Mouse (Mus musculus) bone marrow macrophage, adult 2 months (primary cell): ENCODE data around the gene Slc5a2.

Experiments
- CTCF ChIP-seq: IDR thresholded peaks from 2 replicates; pipeline ENCODE4 v1.5.1; 2012; ENCODE audit warnings: low read depth, mild to moderate bottlenecking, low read length, moderate library complexity
- POLR2A ChIP-seq: IDR thresholded peaks from 2 replicates; pipeline ENCODE4 v1.6.1; 2012; ENCODE audit warnings: mild to moderate bottlenecking, low read depth, low read length, borderline replicate concordance

DNA sequence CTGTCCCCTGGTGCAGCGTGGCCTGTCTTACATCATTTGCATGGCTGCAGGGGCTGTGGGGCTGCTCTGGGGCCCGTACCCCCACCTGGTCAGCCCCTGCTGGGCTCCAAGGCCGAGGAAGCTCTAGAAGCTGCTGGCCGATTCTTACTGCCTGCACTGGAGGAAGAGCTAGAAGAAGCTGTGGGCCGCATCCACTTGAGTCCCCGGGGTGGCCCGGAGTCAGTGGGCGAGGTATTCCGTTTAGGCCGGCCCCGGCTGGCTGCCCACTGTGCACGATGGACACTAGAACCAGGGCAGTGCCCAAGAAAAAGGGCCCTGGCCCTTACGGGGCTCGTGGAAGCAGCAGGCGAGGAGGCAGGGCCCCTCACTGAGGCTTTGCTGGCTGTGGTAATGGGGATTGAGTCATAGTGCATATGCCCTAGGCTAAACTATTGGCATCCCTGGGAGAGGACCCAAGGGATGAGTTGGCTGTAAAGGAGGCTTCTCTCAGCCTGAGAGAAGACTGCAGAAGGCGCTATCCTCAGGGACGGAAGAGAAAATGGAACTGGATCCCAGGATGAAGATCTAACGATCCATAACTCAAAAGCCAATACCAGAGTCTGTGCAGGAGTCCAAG lies 20.9 kb upstream of the Slc5a2 start:
- TF ChIP-seq CTCF (no peak), POLR2A (no peak)
